Mouse (Mus musculus) stomach, embryonic 14.5 days (tissue): ENCODE results near the gene Gm37240. TPM values are rescaled to one million over a fixed set of nuclear protein-coding genes. Genes with fewer than 3 reads are reported as not detected.

Experiments
- ATAC-seq: fragments of 200-750 bp; cut with Nextera tagmentation; 2 replicates; pipeline ENCODE4 v1.8.0; 2017; ENCODE audit warnings: low read depth, moderate TSS enrichment; ENCODE audit not compliant: insufficient number of reproducible peaks, insufficient read depth, low FRiP score
- H3K27ac ChIP-seq: fragments of 300-500 bp; sonication (generic); 2 replicates; pipeline ENCODE4 v1.5.1; 2014; ENCODE audit warnings: mild to moderate bottlenecking, low read length, moderate library complexity, mixed read lengths
- H3K27me3 ChIP-seq: fragments of 300-500 bp; sonication (generic); 2 replicates; pipeline ENCODE4 v1.6.1; 2014; ENCODE audit warnings: low read length, control low read depth, mixed read lengths; ENCODE audit not compliant: control insufficient read depth, insufficient read depth
- H3K36me3 ChIP-seq: fragments of 300-500 bp; sonication (generic); 2 replicates; pipeline ENCODE4 v1.6.1; 2014; ENCODE audit warnings: mild to moderate bottlenecking, control low read depth, low read length, moderate library complexity, mixed read lengths; ENCODE audit not compliant: control insufficient read depth, insufficient read depth
- H3K4me1 ChIP-seq: fragments of 300-500 bp; sonication (generic); 2 replicates; pipeline ENCODE4 v1.6.1; 2014; ENCODE audit warnings: low read length, control low read depth, mixed read lengths; ENCODE audit not compliant: control insufficient read depth, insufficient read depth
- H3K4me2 ChIP-seq: fragments of 300-500 bp; sonication (generic); replicated peaks from 2 replicates; pipeline ENCODE4 v1.6.1; 2014; ENCODE audit warnings: low read depth, low read length, control low read depth
- H3K4me3 ChIP-seq: fragments of 300-500 bp; sonication (generic); 2 replicates; pipeline ENCODE4 v1.5.1; 2014; ENCODE audit warnings: low read depth, low read length, control low read depth
- H3K9ac ChIP-seq: fragments of 300-500 bp; sonication (generic); replicated peaks from 2 replicates; pipeline ENCODE4 v1.6.1; 2014; ENCODE audit warnings: low read depth, mild to moderate bottlenecking, control low read depth, low read length, moderate library complexity, mixed read lengths
- H3K9me3 ChIP-seq: fragments of 300-500 bp; sonication (generic); 2 replicates; pipeline ENCODE4 v1.6.1; 2016; ENCODE audit warnings: low read depth, low read length, control low read depth; ENCODE audit not compliant: control insufficient read depth
- WGBS: fragments of 180-500 bp; shearing (Covaris S2); extraction: QIAGEN DNeasy Blood & Tissue Kit; methylation state at CpG from one replicate; pipeline ENCODE4 v1.1.7; 2014; 5-methylcytosine and 5-hydroxymethylcytosine counted together
- polyA plus RNA-seq: library from polyadenylated mRNA; unstranded; fragments of >200 nt; fragmentation: Nextera tagmentation; extraction: Ambion mirVana; gene quantifications from 2 replicates; pipeline ENCODE4 v1.2.1, GENCODE M21; 2014

Gm37240 gene
- polyA plus RNA-seq, 1 experiment from 2014 or later = 9.6 TPM

GRCm38 (mm10) chr3:84813436-84814156 lies 1073.7 kb downstream of the Gm37240 start:
- no peak; the same call in 1 of the 2 replicates for ATAC-seq

GRCm38 (mm10) chr3:84810803-84811202 lies 1076.5 kb downstream of the Gm37240 start:
- no peak overlapping the region for H3K27ac ChIP-seq
- no peaks in the 10 kb centered on the region for H3K9me3 ChIP-seq
- H3K4me1 ChIP-seq = peaks cover 5% of the 10 kb centered on the region
- no peaks in the 10 kb centered on the region for H3K36me3 ChIP-seq
- ATAC-seq = no peak
- no peaks in the 10 kb centered on the region for H3K27me3 ChIP-seq
- no peak overlapping the region for H3K4me3 ChIP-seq
- H3K4me2 ChIP-seq = no peak overlapping the region
- H3K9ac ChIP-seq = no peak overlapping the region

More at GRCm38 (mm10) chr3:84813436-84814156, 1073.7 kb downstream of the Gm37240 start:
- under 1% methylated on average over 29 of the region's 29 CpGs for WGBS
- Histone ChIP-seq H3K4me2 (peak overlapping the region; percentile 78), H3K4me1 (peaks cover 10% of the 10 kb centered on the region), H3K9ac (peak overlapping the region; percentile 77), H3K27me3 (no peaks in the 10 kb centered on the region), H3K4me3 (peak overlapping the region; percentile 98), H3K27ac (peak overlapping the region; percentile 96), H3K36me3 (no peaks in the 10 kb centered on the region), H3K9me3 (no peaks in the 10 kb centered on the region)

GRCm38 (mm10) chr3:84808906-84809305 lies 1078.4 kb downstream of the Gm37240 start:
- no peak overlapping the region for H3K4me2 ChIP-seq
- H3K9me3 ChIP-seq = no peaks in the 10 kb centered on the region
- H3K4me3 ChIP-seq = no peak overlapping the region
- no peak overlapping the region for H3K27ac ChIP-seq
- H3K36me3 ChIP-seq = no peaks in the 10 kb centered on the region
- 0 out of 2 replicates have a peak, but pooled peaks cover 4% of the 10 kb centered on the region for H3K4me1 ChIP-seq
- H3K27me3 ChIP-seq = no peaks in the 10 kb centered on the region
- H3K9ac ChIP-seq = no peak overlapping the region
- ATAC-seq = no peak

- Histone ChIP-seq H3K9me3 (no peaks in the 10 kb centered on the region), H3K27me3 (no peaks in the 10 kb centered on the region), H3K27ac (no peak overlapping the region), H3K4me2 (no peak overlapping the region), H3K4me1 (0 out of 2 replicates have a peak, but pooled peaks cover 1% of the 10 kb centered on the region), H3K4me3 (no peak overlapping the region), H3K36me3 (no peaks in the 10 kb centered on the region), H3K9ac (no peak overlapping the region)
- WGBS = 72% methylated on average over 3 of the region's 3 CpGs
- no peak for ATAC-seq
Observed at GRCm38 (mm10) chr3:84807826-84808225, 1079.5 kb downstream of the Gm37240 start.

- H3K4me3 ChIP-seq = no peak overlapping the region
- H3K4me2 ChIP-seq = no peak overlapping the region
- no peaks in the 10 kb centered on the region for H3K4me1 ChIP-seq
- H3K27ac ChIP-seq = no peak overlapping the region
- 62% methylated on average over 2 of the region's 2 CpGs for WGBS
- no peak for ATAC-seq
- no peaks in the 10 kb centered on the region for H3K27me3 ChIP-seq
- no peaks in the 10 kb centered on the region for H3K9me3 ChIP-seq
- H3K36me3 ChIP-seq = no peaks in the 10 kb centered on the region
- no peak overlapping the region for H3K9ac ChIP-seq
Observed at GRCm38 (mm10) chr3:84806206-84806605, 1081.1 kb downstream of the Gm37240 start.

- Histone ChIP-seq H3K4me2 (no peak overlapping the region), H3K4me1 (no peaks in the 10 kb centered on the region), H3K9me3 (no peaks in the 10 kb centered on the region), H3K36me3 (no peaks in the 10 kb centered on the region), H3K4me3 (no peak overlapping the region), H3K27ac (no peak overlapping the region), H3K9ac (no peak overlapping the region), H3K27me3 (no peaks in the 10 kb centered on the region)
- no peak for ATAC-seq
- 62% methylated on average over 9 of the region's 9 CpGs for WGBS
Observed at GRCm38 (mm10) chr3:84804036-84804435, 1083.3 kb downstream of the Gm37240 start.

- no peak overlapping the region for H3K4me2 ChIP-seq
- H3K27me3 ChIP-seq = no peaks in the 10 kb centered on the region
- no peak overlapping the region for H3K9ac ChIP-seq
- H3K27ac ChIP-seq = no peak overlapping the region
- H3K36me3 ChIP-seq = no peaks in the 10 kb centered on the region
- no peaks in the 10 kb centered on the region for H3K9me3 ChIP-seq
- no peak overlapping the region for H3K4me3 ChIP-seq
- H3K4me1 ChIP-seq = no peaks in the 10 kb centered on the region
- ATAC-seq = no peak
- over 99% methylated on average over 4 of the region's 4 CpGs for WGBS
Observed at GRCm38 (mm10) chr3:84787914-84788313, 1099.4 kb downstream of the Gm37240 start.

- Histone ChIP-seq H3K9ac (no peak overlapping the region), H3K4me1 (no peaks in the 10 kb centered on the region; the same call in 1 of the 2 replicates), H3K9me3 (no peaks in the 10 kb centered on the region), H3K4me2 (no peak overlapping the region), H3K27me3 (no peaks in the 10 kb centered on the region), H3K36me3 (no peaks in the 10 kb centered on the region), H3K4me3 (no peak overlapping the region), H3K27ac (peak overlapping the region; percentile 27; the same call in 1 of the 2 replicates)
- WGBS = 62% methylated on average over 1 of the region's 1 CpGs
- ATAC-seq = no peak
Observed at GRCm38 (mm10) chr3:84776084-84776483, 1111.2 kb downstream of the Gm37240 start.

GRCm38 (mm10) chr3:84775577-84775976 lies 1111.7 kb downstream of the Gm37240 start:
- ATAC-seq = no peak
- WGBS = 60% methylated on average over 4 of the region's 4 CpGs
- Histone ChIP-seq H3K27me3 (no peaks in the 10 kb centered on the region), H3K9me3 (no peaks in the 10 kb centered on the region), H3K4me3 (no peak overlapping the region), H3K4me2 (no peak overlapping the region), H3K36me3 (no peaks in the 10 kb centered on the region), H3K4me1 (no peaks in the 10 kb centered on the region; the same call in 1 of the 2 replicates), H3K27ac (peak overlapping the region; percentile 44; the same call in 1 of the 2 replicates), H3K9ac (no peak overlapping the region)
